Mouse (Mus musculus) limb, embryonic 12.5 days (tissue): ENCODE results near the gene Asb18. TPM values are rescaled to one million over a fixed set of nuclear protein-coding genes. Genes with fewer than 3 reads are reported as not detected.

ENCODE experiments used
- ATAC-seq: fragments of 200-750 bp; cut with Nextera tagmentation; 2 replicates; pipeline ENCODE4 v1.8.0; 2017; ENCODE audit warnings: low read depth, moderate TSS enrichment; ENCODE audit not compliant: insufficient number of reproducible peaks, insufficient read depth, low FRiP score, low TSS enrichment
- H3K27ac ChIP-seq: fragments of 300-500 bp; sonication (generic); 2 replicates; pipeline ENCODE4 v1.5.1; 2016; ENCODE audit warnings: mild to moderate bottlenecking, moderate library complexity
- H3K27me3 ChIP-seq: fragments of 300-500 bp; sonication (generic); 2 replicates; pipeline ENCODE4 v1.6.1; 2016; ENCODE audit warnings: mild to moderate bottlenecking, moderate library complexity
- H3K36me3 ChIP-seq: fragments of 300-500 bp; sonication (generic); 2 replicates; pipeline ENCODE4 v1.6.1; 2016; ENCODE audit warnings: mild to moderate bottlenecking, moderate library complexity
- H3K4me1 ChIP-seq: fragments of 300-500 bp; sonication (generic); replicated peaks from 2 replicates; pipeline ENCODE4 v1.6.1; 2016
- H3K4me2 ChIP-seq: fragments of 300-500 bp; sonication (generic); 2 replicates; pipeline ENCODE4 v1.6.1; 2016; ENCODE audit warnings: mild to moderate bottlenecking, moderate library complexity
- H3K4me3 ChIP-seq: fragments of 300-500 bp; sonication (generic); replicated peaks from 2 replicates; pipeline ENCODE4 v1.5.1; 2016; ENCODE audit warnings: mild to moderate bottlenecking
- H3K9ac ChIP-seq: fragments of 300-500 bp; sonication (generic); replicated peaks from 2 replicates; pipeline ENCODE4 v1.6.1; 2016; ENCODE audit warnings: mild to moderate bottlenecking, moderate library complexity
- H3K9me3 ChIP-seq: fragments of 300-500 bp; sonication (generic); 2 replicates; pipeline ENCODE4 v1.6.1; 2016; ENCODE audit warnings: mild to moderate bottlenecking, moderate library complexity
- WGBS: fragments of 180-500 bp; shearing (Covaris S2); methylation state at CpG from one replicate; pipeline ENCODE4 v1.1.7; 2016; 5-methylcytosine and 5-hydroxymethylcytosine counted together
- polyA plus RNA-seq: library from polyadenylated mRNA; unstranded; fragments of >200 nt; fragmentation: Nextera tagmentation; extraction: Ambion mirVana; gene quantifications from 2 replicates; pipeline ENCODE4 v1.2.1, GENCODE M21; 2016

The Asb18 gene
- polyA plus RNA-seq, 1 experiment from 2014 or later: 0.05 TPM

DNA sequence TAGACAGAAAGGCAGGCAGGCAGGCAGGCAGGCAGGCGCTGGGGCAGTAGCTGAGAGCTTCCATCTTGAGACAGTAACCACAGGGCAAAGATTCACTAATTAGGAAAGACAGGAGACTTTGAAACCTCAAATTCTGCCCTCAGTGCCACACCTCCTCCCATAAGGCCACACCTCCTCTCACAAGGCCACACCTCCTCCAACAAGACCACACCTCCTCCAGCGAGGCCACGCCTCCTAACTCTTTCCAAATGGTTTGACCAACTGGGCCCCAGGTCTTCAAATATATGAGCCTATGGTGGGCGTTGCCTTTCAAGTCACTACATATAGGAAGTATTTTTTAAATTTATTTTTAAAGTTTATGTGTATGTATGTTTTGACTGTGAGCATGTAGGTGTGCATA is 113.1 kb downstream of the Asb18 start:
- 79% methylated on average over 4 of the region's 4 CpGs for WGBS
- Histone ChIP-seq H3K4me1 (peaks cover 13% of the 10 kb centered on the region), H3K9ac (no peak overlapping the region), H3K4me3 (no peak overlapping the region), H3K27ac (no peak overlapping the region), H3K27me3 (no peaks in the 10 kb centered on the region), H3K4me2 (no peak overlapping the region), H3K36me3 (peaks cover 4% of the 10 kb centered on the region; the same call in 1 of the 2 replicates), H3K9me3 (peaks cover 7% of the 10 kb centered on the region)
- ATAC-seq: no peak

Other genes starting within 250 kb of the Asb18 start
- gene Gbx2, start 83.5 kb downstream of the Asb18 start, polyA plus RNA-seq: 0.22 TPM in 1 of 2 replicates, not detected in the other
- 0.17 TPM in 1 of 2 replicates, not detected in the other for gene Iqca, start 138.7 kb upstream of the Asb18 start, polyA plus RNA-seq
- 24.9 and 27.9 TPM in 2 replicates for gene Ackr3, start 189.3 kb upstream of the Asb18 start, polyA plus RNA-seq